In genomic region chr6:92090497-92090896, GRCm38 (mm10) we compare ENCODE assay signal across 8 mouse cellular contexts. TPM values are rescaled to one million over a fixed set of nuclear protein-coding genes. Genes with fewer than 3 reads are reported as not detected.
A peak's percentile ranks its signal among the peaks of the same experiment; 100 is the strongest.
DNase-seq lines count a peak whose midpoint lies in the region; ATAC-seq lines count a peak whose summit lies in the region.

No protein-coding gene starts in this region.

- WGBS in forebrain, embryonic 10.5 days: 5% methylated on average over 4 of the region's 4 CpGs
- 4% methylated on average over 4 of the region's 4 CpGs for WGBS in liver, embryonic 11.5 days

- peak overlapping the region; percentile 98 for H3K9ac ChIP-seq in liver, embryonic 11.5 days (ENCODE audit: low read depth, low read length)

- peaks cover 6% of the 10 kb centered on the region for H3K36me3 ChIP-seq in erythroblast, embryonic 14.5 days (ENCODE audit: control insufficient read depth)
- no peaks in the 10 kb centered on the region for H3K36me3 ChIP-seq in forebrain, embryonic 10.5 days (replicated peaks)
- no peaks in the 10 kb centered on the region for H3K36me3 ChIP-seq in liver, embryonic 11.5 days (ENCODE audit: control insufficient read depth, insufficient read depth, low read length)

- peak overlapping the region; percentile 66 for H3K4me2 ChIP-seq in liver, embryonic 11.5 days

- DNase-seq in 3T3-L1 (ENCODE audit: low read depth, low spot score): peak; percentile 40
- DNase-seq in forebrain, embryonic 10.5 days (ENCODE audit: extremely low spot score, low spot score): no peak
- no peak for DNase-seq in liver, embryonic 11.5 days (ENCODE audit: low spot score)
- DNase-seq in adrenal gland, postnatal 10 days: no peak
- DNase-seq in ovary, postnatal 10 days (ENCODE audit: low spot score): no peak
- DNase-seq in right cerebral cortex, postnatal 4 days: no peak

- H3K27me3 ChIP-seq in erythroblast, embryonic 14.5 days (ENCODE audit: control insufficient read depth): no peaks in the 10 kb centered on the region
- H3K27me3 ChIP-seq in forebrain, embryonic 10.5 days (ENCODE audit: poor library complexity, severe bottlenecking): no peaks in the 10 kb centered on the region
- no peaks in the 10 kb centered on the region for H3K27me3 ChIP-seq in liver, embryonic 11.5 days (replicated peaks; ENCODE audit: control insufficient read depth, insufficient read depth, low read length)

- H3K9me3 ChIP-seq in erythroblast, embryonic 14.5 days (ENCODE audit: control insufficient read depth, low read length): no peaks in the 10 kb centered on the region
- H3K9me3 ChIP-seq in forebrain, embryonic 10.5 days: no peaks in the 10 kb centered on the region
- no peaks in the 10 kb centered on the region for H3K9me3 ChIP-seq in liver, embryonic 11.5 days (ENCODE audit: control insufficient read depth, low read length)

- peaks cover 38% of the 10 kb centered on the region for H3K4me1 ChIP-seq in erythroblast, embryonic 14.5 days (ENCODE audit: control insufficient read depth)
- H3K4me1 ChIP-seq in forebrain, embryonic 10.5 days: peaks cover 35% of the 10 kb centered on the region
- peaks cover 22% of the 10 kb centered on the region for H3K4me1 ChIP-seq in liver, embryonic 11.5 days (replicated peaks; ENCODE audit: control insufficient read depth, insufficient read depth, low read length)

- peak overlapping the region; percentile 99 for H3K27ac ChIP-seq in forebrain, embryonic 10.5 days
- peak overlapping the region; percentile 99 for H3K27ac ChIP-seq in liver, embryonic 11.5 days (ENCODE audit: low read depth, low read length)

- no peak for ATAC-seq in erythroblast, adult 5-6 weeks (replicated peaks; ENCODE audit: low FRiP score, poor library complexity, severe bottlenecking)
- ATAC-seq in liver, embryonic 11.5 days (replicated peaks; ENCODE audit: low FRiP score): no peak

- peak overlapping the region; percentile 96 for H3K4me3 ChIP-seq in erythroblast, embryonic 14.5 days (replicated peaks)
- H3K4me3 ChIP-seq in forebrain, embryonic 10.5 days: peak overlapping the region; percentile 89
- H3K4me3 ChIP-seq in liver, embryonic 11.5 days (ENCODE audit: low read depth, low read length): peak overlapping the region; percentile 98

RNA-seq across cellular contexts. Expression of gene Nr2c2, which starts 0.7 kb away (rescaled TPM):
- polyA plus RNA-seq in erythroblast, embryonic 14.5 days (2012): 0.11 and 0.17 TPM in 2 replicates
- 15.2 and 17.1 TPM in 2 replicates for total RNA-seq in erythroblast, adult 5-6 weeks (2015; ENCODE audit: low replicate concordance)
- total RNA-seq in erythroblast, adult 5-6 weeks (2017; ENCODE audit: low replicate concordance): 19.3 and 25.2 TPM in 2 replicates
- polyA plus RNA-seq in forebrain, embryonic 10.5 days (2016; fragmentation: Nextera tagmentation; extraction: Ambion mirVana): 17.3 and 19.6 TPM in 2 replicates
- polyA plus RNA-seq in liver, embryonic 11.5 days (2014; fragmentation: Nextera tagmentation; extraction: Ambion mirVana): 14.8 and 17.8 TPM in 2 replicates
- 10 to 100 TPM; 36.0 to 44.6 TPM for total RNA-seq in adrenal gland, postnatal 10 days (2021)

Comparison
In these comparisons a context has a peak if more than half of its experiments do, and no peak if none do; other contexts are left out.
1. RNA of gene Nr2c2, which starts 0.7 kb away (polyA plus RNA-seq): 14.8 to 17.8 TPM in liver, embryonic 11.5 days and 17.3 to 19.6 TPM in forebrain, embryonic 10.5 days; 0.11 to 0.17 TPM in erythroblast, embryonic 14.5 days; every median in the first group is over 10 times any median in the second.
2. Peak in every context shown above with its lines, with median percentiles within 50 percentile points of each other: H3K4me3 ChIP-seq.